Mouse (Mus musculus) heart, adult 9 months (tissue): Measurements from ENCODE around the gene Them4.

ENCODE experiments used
- DNase-seq, 2 experiments: peaks; one replicate each; pipeline ENCODE4 v3.0.0; 2022; ENCODE audit warnings: low spot score in 2 of 2

The Them4 gene

GRCm38 (mm10) chr3:94368631-94369030, 58.7 kb downstream of the Them4 start:
- no peak for DNase-seq

DNA sequence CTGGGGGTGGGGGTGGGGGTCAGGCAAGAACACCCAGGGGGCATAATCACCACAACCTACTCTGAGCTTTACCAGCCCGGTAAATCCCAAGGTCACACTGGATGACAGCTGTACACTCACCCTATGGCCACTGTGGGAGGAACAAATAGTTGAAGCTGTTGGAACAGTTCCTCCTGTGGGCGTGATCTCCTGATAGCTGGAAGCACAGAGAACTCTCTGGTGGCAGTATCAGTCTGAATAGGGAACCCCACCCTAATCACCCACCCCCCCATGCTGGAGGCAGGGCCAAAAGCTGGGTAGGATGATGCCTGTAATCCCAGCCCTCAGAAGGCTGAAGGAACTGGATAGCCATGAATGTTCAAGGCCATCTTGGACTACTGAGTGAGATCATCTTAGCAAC, 59.8 kb downstream of the Them4 start:
- DNase-seq = no peak

DNA sequence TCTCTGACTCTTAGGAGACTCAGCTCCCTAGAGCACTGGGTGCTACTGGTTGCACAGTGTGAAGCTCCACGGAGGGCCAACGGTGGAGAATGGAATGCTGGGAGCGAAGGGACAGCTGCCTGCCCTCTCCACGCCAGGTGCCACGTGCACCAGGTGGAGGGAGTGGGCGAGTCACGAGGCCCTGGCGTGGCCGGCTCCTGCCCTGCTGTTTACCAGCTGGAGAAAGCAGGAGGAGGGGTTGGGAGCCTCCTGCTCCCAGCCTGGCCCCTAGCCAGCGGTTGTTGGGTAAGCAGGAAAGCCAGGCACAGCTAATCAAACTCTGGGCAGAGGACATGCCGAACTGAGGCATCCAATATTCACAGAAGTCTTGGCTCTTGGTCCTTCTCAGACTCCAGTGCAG, 61.7 kb downstream of the Them4 start:
- DNase-seq = peak; percentile 73 to 86

- DNase-seq = no peak
Measured at GRCm38 (mm10) chr3:94372038-94372437, 62.1 kb downstream of the Them4 start.

DNA sequence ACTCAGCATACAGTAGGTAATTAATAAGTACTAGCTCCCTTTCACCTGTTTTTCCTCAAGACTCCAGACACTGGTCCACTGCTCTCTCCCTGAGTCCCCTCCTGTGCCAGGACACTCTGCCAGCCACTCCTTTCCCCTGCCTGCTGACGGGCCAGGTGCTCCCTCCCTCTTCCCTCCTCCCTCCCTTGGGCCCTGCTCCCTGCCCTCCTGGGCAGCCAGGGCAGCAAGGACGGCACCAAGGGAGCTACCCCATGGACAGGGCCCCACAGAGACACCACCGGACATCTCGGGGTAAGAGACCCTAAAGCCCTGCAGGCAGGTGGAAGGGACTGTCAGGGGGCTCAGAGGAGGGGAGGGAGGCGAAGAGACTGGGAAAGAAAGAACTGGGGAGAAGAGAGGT, 62.8 kb downstream of the Them4 start, which contains the start of gene Rorc:
Gene Rorc, plus strand, starts transcription at position 154 of the 400 bp plus-strand sequence.
- peak; percentile 57 to 60 for DNase-seq

DNA sequence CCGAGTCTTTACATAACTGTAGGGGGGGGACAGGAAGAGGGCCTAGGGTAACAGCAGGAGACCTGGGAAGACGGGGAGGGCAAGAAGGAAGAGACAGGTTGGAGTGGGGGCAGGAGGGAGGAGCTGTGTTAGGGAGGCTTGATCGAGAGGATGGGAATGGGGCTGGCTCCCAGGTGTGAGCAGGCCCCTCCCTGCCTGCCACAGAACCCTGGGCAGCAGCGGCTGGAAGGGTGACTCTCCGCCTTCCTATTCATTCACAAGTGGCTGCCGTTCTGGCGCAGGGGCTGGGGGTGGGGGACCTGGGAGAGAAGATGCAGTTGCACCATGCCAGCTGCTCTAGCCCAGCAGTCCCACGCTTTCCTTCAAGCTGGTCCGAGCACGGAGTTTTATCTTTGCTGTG, 63.2 kb downstream of the Them4 start:
- DNase-seq = no peak

DNA sequence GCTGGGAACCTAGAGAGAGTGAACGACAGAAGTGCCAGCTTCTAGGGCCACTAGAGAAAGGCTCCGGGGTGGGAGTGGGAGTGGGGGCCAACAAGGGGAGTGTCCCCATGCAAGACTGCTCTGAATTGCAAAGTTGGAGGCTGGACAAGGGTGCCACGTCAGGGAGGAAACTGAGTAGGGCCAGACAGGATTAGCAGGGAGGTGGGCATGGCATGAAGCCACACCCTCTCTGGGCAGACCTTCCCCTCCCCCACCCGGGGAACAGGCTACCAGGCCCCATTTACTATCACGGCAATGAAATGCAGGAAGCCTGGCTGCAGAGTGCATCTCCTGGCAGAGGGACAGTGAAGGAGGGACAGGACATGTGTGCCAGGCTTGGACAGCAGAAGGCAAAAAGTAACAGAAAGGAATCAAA, 63.7 kb downstream of the Them4 start:
- no peak for DNase-seq

DNA sequence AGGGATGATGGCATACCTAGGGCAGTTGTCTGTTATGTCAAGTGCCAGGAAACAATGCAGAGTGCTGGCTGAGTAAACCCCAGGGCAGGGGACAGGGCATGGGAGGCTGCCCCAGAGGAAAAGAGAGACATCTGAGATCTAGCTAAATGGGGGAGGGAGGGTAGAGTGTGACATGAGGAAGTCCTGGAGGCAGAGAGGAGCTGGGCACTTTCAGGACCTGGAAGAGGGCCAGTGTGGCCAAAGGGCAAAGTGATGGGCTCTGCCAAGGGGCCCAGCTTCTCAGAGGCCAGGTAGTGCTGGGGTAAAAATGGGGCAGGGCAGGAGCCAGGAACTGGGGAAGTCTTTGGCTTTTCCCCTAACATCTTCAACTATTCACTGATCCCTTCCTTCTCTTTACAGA, 64.7 kb downstream of the Them4 start:
- no peak for DNase-seq

GRCm38 (mm10) chr3:94375146-94375545, 65.3 kb downstream of the Them4 start:
- DNase-seq = no peak

DNA sequence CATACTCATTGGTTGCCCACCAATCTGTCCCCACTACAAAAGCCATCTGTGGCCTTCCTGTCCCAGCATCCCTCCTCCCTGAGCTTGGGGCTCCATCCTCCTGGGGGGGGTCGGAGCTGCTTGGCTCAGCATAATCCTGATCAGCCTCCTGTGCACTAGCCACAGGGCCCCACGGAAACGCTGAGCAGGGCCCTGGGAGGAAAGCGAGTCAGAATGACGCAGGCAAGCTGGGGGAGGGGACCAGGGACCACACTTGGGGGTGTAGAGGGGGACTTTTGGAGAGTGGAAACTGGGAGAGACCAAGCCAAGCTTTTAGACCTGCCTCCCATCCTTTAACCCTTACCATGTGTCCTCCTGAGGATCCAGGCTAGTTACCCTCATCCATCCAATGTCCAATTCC, 66.0 kb downstream of the Them4 start:
- no peak for DNase-seq

- no peak for DNase-seq
Measured at GRCm38 (mm10) chr3:94377028-94377923, 67.4 kb downstream of the Them4 start.

- no peak for DNase-seq
Measured at GRCm38 (mm10) chr3:94379831-94380510, 70.1 kb downstream of the Them4 start.
